Mouse (Mus musculus): ENCODE results near the gene Gm10134. TPM values are rescaled to one million over a fixed set of nuclear protein-coding genes. Genes with fewer than 3 reads are reported as not detected.

Gm10134 gene
- total RNA-seq, 2 experiments from 2014 or later, result 0.88 to 1.2 TPM

- DNase-seq, result peak; percentile 89
These were observed 27.3 kb downstream of the Gm10134 start for GRCm38 (mm10) chr2:28532938-28533771.

- DNase-seq, result no peak
These were observed 28.1 kb downstream of the Gm10134 start for GRCm38 (mm10) chr2:28533901-28534435.

- DNase-seq, result no peak
These were observed 28.8 kb downstream of the Gm10134 start for GRCm38 (mm10) chr2:28534436-28535262.

- DNase-seq, result no peak
These were observed 29.3 kb downstream of the Gm10134 start for GRCm38 (mm10) chr2:28535263-28535540.

GRCm38 (mm10) chr2:28535650-28536049 lies 29.8 kb downstream of the Gm10134 start:
- no peak for DNase-seq

GRCm38 (mm10) chr2:28536166-28536565 lies 30.3 kb downstream of the Gm10134 start:
- no peak for DNase-seq

- no peak for DNase-seq
These were observed 31.1 kb downstream of the Gm10134 start for GRCm38 (mm10) chr2:28536766-28537633.

- DNase-seq, result no peak
These were observed 31.7 kb downstream of the Gm10134 start for GRCm38 (mm10) chr2:28537634-28537920.

- no peak for DNase-seq
These were observed 32.3 kb downstream of the Gm10134 start for GRCm38 (mm10) chr2:28537995-28538816.

- peak; percentile 73 for DNase-seq
These were observed 32.9 kb downstream of the Gm10134 start for GRCm38 (mm10) chr2:28538817-28539128.

- peak; percentile 87 for DNase-seq
These were observed 33.3 kb downstream of the Gm10134 start for GRCm38 (mm10) chr2:28539206-28539605.

GRCm38 (mm10) chr2:28539949-28540348 lies 34.1 kb downstream of the Gm10134 start:
- no peak for DNase-seq

GRCm38 (mm10) chr2:28540587-28541227 lies 34.8 kb downstream of the Gm10134 start:
- no peak for DNase-seq

- no peak for DNase-seq
These were observed 38.0 kb downstream of the Gm10134 start for GRCm38 (mm10) chr2:28543894-28544293.

- DNase-seq, result no peak
These were observed 40.1 kb downstream of the Gm10134 start for GRCm38 (mm10) chr2:28545976-28546375.

- DNase-seq, result no peak
These were observed 40.7 kb downstream of the Gm10134 start for GRCm38 (mm10) chr2:28546560-28546959.

GRCm38 (mm10) chr2:28547237-28548172 lies 41.6 kb downstream of the Gm10134 start:
- peak; percentile 69 for DNase-seq

- no peak for DNase-seq
These were observed 43.3 kb downstream of the Gm10134 start for GRCm38 (mm10) chr2:28549157-28549556.

- DNase-seq, result peak; percentile 46
These were observed 46.4 kb downstream of the Gm10134 start for GRCm38 (mm10) chr2:28552301-28552700.

All from gastrocnemius, postnatal 25 days (tissue).